Mouse (Mus musculus) erythroblast, embryonic 14.5 days (primary cell): ENCODE data around the gene Grin2d.

Experiments
- GATA1 ChIP-seq: IDR thresholded peaks from 2 replicates; pipeline ENCODE4 v1.6.1; 2012; ENCODE audit warnings: low read length, inconsistent platforms, mixed read lengths
- TAL1 ChIP-seq: IDR thresholded peaks from 3 replicates; pipeline ENCODE4 v1.6.1; 2012; ENCODE audit warnings: low read length, inconsistent platforms, mixed read lengths

GRCm38 (mm10) chr7:45830427-45831127, 47.6 kb downstream of the Grin2d start, which contains the start of gene Grwd1:
- TF ChIP-seq GATA1 (no peak), TAL1 (no peak)
